Mouse (Mus musculus) adrenal gland, postnatal 14 days (tissue): ENCODE measurements around the gene Gm20767. TPM values are rescaled to one million over a fixed set of nuclear protein-coding genes. Genes with fewer than 3 reads are reported as not detected.
A peak's percentile ranks its signal among the peaks of the same experiment; 100 is the strongest.
"Not testable (repeated sequence)": the region's sequence is repeated elsewhere in the genome, so short reads cannot be mapped to it uniquely, and the experiment has no call there.

Experiments
- DNase-seq: peaks from one replicate; pipeline ENCODE4 v3.0.0; 2021; ENCODE audit warnings: mixed read lengths
- long read RNA-seq, 2 experiments: library from polyadenylated mRNA; stranded (forward); transcript quantifications; one replicate each; pipeline ENCODE4 v2.0.0; 2021
- total RNA-seq: library from RNA; stranded (reverse); gene quantifications from 2 replicates; pipeline ENCODE4 v1.2.3, GENCODE M21; 2021

The Gm20767 gene
- total RNA-seq, result not detected in 2 replicates
- long read RNA-seq, experiment 1, result 0 reads
- long read RNA-seq, experiment 2, result 0 reads

GRCm38 (mm10) chr13:120139946-120140345, at the start of gene Gm20767:
Gene Gm20767 (plus strand): TSS chr13:120140246.
- DNase-seq, result not testable (repeated sequence)

- DNase-seq, result not testable (repeated sequence)
These were observed 47.1 kb upstream of the Gm20767 start for GRCm38 (mm10) chr13:120092950-120093349.

GRCm38 (mm10) chr13:120096241-120096937, 43.7 kb upstream of the Gm20767 start:
- DNase-seq, result not testable (repeated sequence)

GRCm38 (mm10) chr13:120096938-120097256, 43.1 kb upstream of the Gm20767 start:
- DNase-seq, result not testable (repeated sequence)

GRCm38 (mm10) chr13:120099327-120099726, 40.7 kb upstream of the Gm20767 start:
- not testable (repeated sequence) for DNase-seq

- DNase-seq, result not testable (repeated sequence)
These were observed 33.5 kb upstream of the Gm20767 start for GRCm38 (mm10) chr13:120106504-120106903.

- not testable (repeated sequence) for DNase-seq
These were observed 33.0 kb upstream of the Gm20767 start for GRCm38 (mm10) chr13:120107000-120107399.

GRCm38 (mm10) chr13:120142348-120142747, 2.3 kb downstream of the Gm20767 start:
- not testable (repeated sequence) for DNase-seq

GRCm38 (mm10) chr13:120149660-120150407, 9.8 kb downstream of the Gm20767 start:
- not testable (repeated sequence) for DNase-seq

- DNase-seq, result not testable (repeated sequence)
These were observed 10.5 kb downstream of the Gm20767 start for GRCm38 (mm10) chr13:120150589-120150988.

GRCm38 (mm10) chr13:120168301-120168700, 28.3 kb downstream of the Gm20767 start:
- peak; percentile 39 for DNase-seq

- DNase-seq, result not testable (repeated sequence)
These were observed 32.1 kb downstream of the Gm20767 start, which contains the start of gene Gm21818 for GRCm38 (mm10) chr13:120172133-120172532. Gene Gm21818 (plus strand): TSS chr13:120172433.

GRCm38 (mm10) chr13:120196189-120196821, 56.3 kb downstream of the Gm20767 start:
- not testable (repeated sequence) for DNase-seq

Other genes starting within 250 kb of the Gm20767 start
- not detected in 2 replicates for gene Tcstv1, start 245.5 kb upstream of the Gm20767 start, total RNA-seq
- gene Gm21761, start 211.0 kb upstream of the Gm20767 start, total RNA-seq, result not detected in 2 replicates
- gene B020031M17Rik, start 189.4 kb upstream of the Gm20767 start, total RNA-seq, result not detected in 2 replicates
- gene Gm36079, start 113.2 kb upstream of the Gm20767 start, total RNA-seq, result not detected in 2 replicates
- 0.30 and 1.1 TPM in 2 replicates for gene Gm21188, start 88.1 kb upstream of the Gm20767 start, total RNA-seq
- not detected in 2 replicates for gene Gm21818, start 32.2 kb downstream of the Gm20767 start, total RNA-seq
- not detected in 2 replicates for gene Gm21762, start 75.7 kb downstream of the Gm20767 start, total RNA-seq
- not detected in 2 replicates for gene Gm21731, start 98.9 kb downstream of the Gm20767 start, total RNA-seq
- not detected in 2 replicates for gene AF067061, start 122.9 kb downstream of the Gm20767 start, total RNA-seq
- 0.68 TPM in 1 of 2 replicates, not detected in the other for gene BC147527, start 160.1 kb downstream of the Gm20767 start, total RNA-seq
- gene Tcstv3, start 176.6 kb downstream of the Gm20767 start, total RNA-seq, result not detected in 2 replicates